Mouse (Mus musculus) cerebellum, adult 8-10 months (tissue): ENCODE measurements around the gene Cflar.
"Not testable (repeated sequence)": the region's sequence is repeated elsewhere in the genome, so short reads cannot be mapped to it uniquely, and the experiment has no call there.

Source experiments
- DNase-seq: peaks from one replicate; pipeline ENCODE4 v3.0.0; 2022

Cflar gene

GRCm38 (mm10) chr1:58777583-58777982, 66.3 kb downstream of the Cflar start:
- no peak for DNase-seq

- DNase-seq = no peak
Observed at GRCm38 (mm10) chr1:58778226-58778625, 66.9 kb downstream of the Cflar start.

- no peak for DNase-seq
Observed at GRCm38 (mm10) chr1:58786276-58786675, 75.0 kb downstream of the Cflar start.

GRCm38 (mm10) chr1:58788410-58788809, 77.1 kb downstream of the Cflar start:
- DNase-seq = no peak

- DNase-seq = no peak
Observed at GRCm38 (mm10) chr1:58794705-58795104, 83.4 kb downstream of the Cflar start.

- DNase-seq = no peak
Observed at GRCm38 (mm10) chr1:58795291-58796058, 84.2 kb downstream of the Cflar start, which contains the start of gene Casp8. TSS of gene Casp8 (plus strand) at chr1:58795374.

GRCm38 (mm10) chr1:58796059-58796363, 84.7 kb downstream of the Cflar start:
- no peak for DNase-seq

GRCm38 (mm10) chr1:58796853-58797252, 85.5 kb downstream of the Cflar start:
- DNase-seq = no peak

- DNase-seq = no peak
Observed at GRCm38 (mm10) chr1:58797370-58797769, 86.1 kb downstream of the Cflar start.

- DNase-seq = no peak
Observed at GRCm38 (mm10) chr1:58798911-58799310, 87.6 kb downstream of the Cflar start.

GRCm38 (mm10) chr1:58800644-58801043, 89.3 kb downstream of the Cflar start:
- DNase-seq = not testable (repeated sequence)

- no peak for DNase-seq
Observed at GRCm38 (mm10) chr1:58801558-58802285, 90.4 kb downstream of the Cflar start.

GRCm38 (mm10) chr1:58802322-58803273, 91.3 kb downstream of the Cflar start:
- DNase-seq = no peak

- DNase-seq = no peak
Observed at GRCm38 (mm10) chr1:58803531-58803930, 92.2 kb downstream of the Cflar start.

- no peak for DNase-seq
Observed at GRCm38 (mm10) chr1:58806651-58807050, 95.3 kb downstream of the Cflar start.
